Mouse (Mus musculus) midbrain, embryonic 10.5 days (tissue): ENCODE data around the gene Shisa6. TPM values are rescaled to one million over a fixed set of nuclear protein-coding genes. Genes with fewer than 3 reads are reported as not detected.

Experiments
- DNase-seq: peaks from one replicate; pipeline ENCODE4 v3.0.0-alpha.2; 2017; ENCODE audit warnings: low spot score
- H3K27ac ChIP-seq: fragments of 300-500 bp; sonication (generic); replicated peaks from 2 replicates; pipeline ENCODE4 v1.5.1; 2016; ENCODE audit warnings: mild to moderate bottlenecking
- H3K27me3 ChIP-seq: fragments of 300-500 bp; sonication (generic); 2 replicates; pipeline ENCODE4 v1.6.1; 2016; ENCODE audit warnings: low read depth, mild to moderate bottlenecking; ENCODE audit not compliant: poor library complexity, severe bottlenecking
- H3K36me3 ChIP-seq: fragments of 300-500 bp; sonication (generic); 2 replicates; pipeline ENCODE4 v1.6.1; 2016; ENCODE audit warnings: mild to moderate bottlenecking, moderate library complexity
- H3K4me1 ChIP-seq: fragments of 300-500 bp; sonication (generic); 2 replicates; pipeline ENCODE4 v1.6.1; 2016
- H3K4me3 ChIP-seq: fragments of 300-500 bp; sonication (generic); 2 replicates; pipeline ENCODE4 v1.5.1; 2016; ENCODE audit warnings: mild to moderate bottlenecking, moderate library complexity
- H3K9me3 ChIP-seq: fragments of 300-500 bp; sonication (generic); replicated peaks from 2 replicates; pipeline ENCODE4 v1.6.1; 2016; ENCODE audit warnings: mild to moderate bottlenecking
- WGBS: fragments of 180-500 bp; shearing (Covaris S2); methylation state at CpG from one replicate; pipeline ENCODE4 v1.1.7; 2016; 5-methylcytosine and 5-hydroxymethylcytosine counted together
- polyA plus RNA-seq: library from polyadenylated mRNA; unstranded; fragments of >200 nt; fragmentation: Nextera tagmentation; extraction: Ambion mirVana; gene quantifications from 2 replicates; pipeline ENCODE4 v1.2.1, GENCODE M21; 2016

The Shisa6 gene
- polyA plus RNA-seq, 1 experiment from 2014 or later, result 0.15 TPM

DNA sequence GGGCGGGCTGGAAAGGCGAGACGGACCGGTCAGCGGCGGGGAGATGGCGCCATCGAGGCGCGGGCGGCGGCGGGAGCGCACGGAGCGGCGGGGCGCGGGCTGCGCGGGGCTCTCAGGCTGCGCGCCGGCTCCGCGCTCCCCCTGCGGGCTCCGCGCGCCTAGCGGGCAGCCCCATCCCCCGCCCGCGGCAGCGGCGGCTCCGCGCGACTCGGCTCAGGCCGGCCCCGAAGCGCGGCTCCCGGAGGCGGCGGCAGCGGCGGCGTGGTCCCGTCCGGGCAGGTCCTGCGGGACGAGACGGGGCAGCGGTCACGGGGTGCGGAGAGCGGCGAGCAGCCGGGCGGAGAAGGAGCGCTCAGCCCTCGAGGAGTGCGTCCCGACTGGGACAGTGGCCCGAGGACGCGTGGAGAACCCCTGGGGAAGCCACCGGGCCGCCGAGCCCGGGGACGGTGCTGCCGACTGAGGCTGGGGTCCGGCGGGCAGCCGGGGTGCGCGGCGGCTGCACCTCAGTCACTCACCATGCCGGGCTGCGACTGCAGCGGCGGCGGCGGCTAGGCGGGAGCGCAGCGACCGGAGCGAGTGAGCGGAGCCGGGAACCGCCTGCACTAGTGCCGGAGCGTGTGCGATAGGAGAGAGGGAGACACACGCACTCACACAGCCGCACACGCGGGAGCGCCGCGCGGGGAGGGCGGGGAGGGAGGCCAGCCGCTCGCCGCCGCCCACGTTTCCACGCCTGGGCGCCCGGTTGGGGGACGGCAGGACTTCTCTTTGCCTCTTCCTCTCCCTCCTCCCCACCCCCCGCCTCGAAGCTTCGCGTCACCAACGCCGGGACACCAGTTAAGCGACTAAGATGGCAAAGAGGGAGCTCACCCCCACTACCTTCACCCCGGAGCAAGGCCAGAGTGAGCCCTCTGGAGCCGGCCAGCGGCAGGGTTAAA lies 549 bp upstream of the Shisa6 start:
- Histone ChIP-seq H3K9me3 (no peaks in the 10 kb centered on the region), H3K27ac (peak overlapping the region; percentile 83), H3K4me3 (peak overlapping the region; percentile 71), H3K27me3 (peaks cover 94% of the 10 kb centered on the region), H3K36me3 (no peaks in the 10 kb centered on the region), H3K4me1 (peaks cover 26% of the 10 kb centered on the region)
- WGBS, result under 1% methylated on average over 68 of the region's 126 CpGs
- DNase-seq, result peak; percentile 69

GRCm38 (mm10) chr11:66524251-66524650 lies 1.5 kb downstream of the Shisa6 start:
- Histone ChIP-seq H3K36me3 (no peaks in the 10 kb centered on the region), H3K4me1 (peaks cover 26% of the 10 kb centered on the region), H3K9me3 (no peaks in the 10 kb centered on the region), H3K27me3 (peaks cover 76% of the 10 kb centered on the region), H3K4me3 (no peak overlapping the region), H3K27ac (no peak overlapping the region)
- 54% methylated on average over 4 of the region's 4 CpGs for WGBS
- DNase-seq, result no peak

- DNase-seq, result no peak
- Histone ChIP-seq H3K9me3 (no peaks in the 10 kb centered on the region), H3K36me3 (no peaks in the 10 kb centered on the region), H3K27me3 (peaks cover 57% of the 10 kb centered on the region), H3K4me3 (no peak overlapping the region), H3K27ac (no peak overlapping the region), H3K4me1 (peaks cover 22% of the 10 kb centered on the region)
- WGBS, result 77% methylated on average over 4 of the region's 4 CpGs
These were observed 3.4 kb downstream of the Shisa6 start for GRCm38 (mm10) chr11:66522376-66522775.

DNA sequence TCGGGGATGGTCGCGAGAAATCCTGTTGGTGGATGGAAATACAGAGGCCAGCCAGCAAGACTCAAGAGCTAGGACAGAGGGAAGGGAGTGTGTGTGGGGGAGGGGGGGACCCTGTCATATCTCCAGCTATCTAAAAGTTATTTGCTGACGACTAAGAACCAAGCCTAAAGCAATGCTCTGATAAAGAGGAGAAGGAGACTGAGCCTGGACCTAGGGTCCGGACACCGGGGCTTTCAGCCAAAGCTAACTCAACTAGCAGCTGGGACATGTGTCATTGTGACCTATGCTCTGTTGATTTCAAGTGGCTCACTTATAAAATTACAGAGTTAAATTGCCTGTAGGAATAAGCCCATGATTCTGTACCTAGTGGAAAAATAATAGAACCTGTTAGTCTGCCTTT lies 6.4 kb downstream of the Shisa6 start:
- H3K27ac ChIP-seq, result no peak overlapping the region
- WGBS, result 92% methylated on average over 6 of the region's 6 CpGs
- no peaks in the 10 kb centered on the region for H3K9me3 ChIP-seq
- H3K27me3 ChIP-seq, result peaks cover 28% of the 10 kb centered on the region
- H3K4me1 ChIP-seq, result no peaks in the 10 kb centered on the region; the same call in 1 of the 2 replicates
- H3K36me3 ChIP-seq, result no peaks in the 10 kb centered on the region
- no peak for DNase-seq
- H3K4me3 ChIP-seq, result no peak overlapping the region

- H3K4me1 ChIP-seq, result peaks cover 5% of the 10 kb centered on the region; the same call in 1 of the 2 replicates
- no peaks in the 10 kb centered on the region for H3K36me3 ChIP-seq
- H3K9me3 ChIP-seq, result no peaks in the 10 kb centered on the region
- no peak overlapping the region for H3K27ac ChIP-seq
- H3K27me3 ChIP-seq, result no peaks in the 10 kb centered on the region
- no peak for DNase-seq
- H3K4me3 ChIP-seq, result no peak overlapping the region
- 96% methylated on average over 5 of the region's 5 CpGs for WGBS
These were observed 11.4 kb downstream of the Shisa6 start for GRCm38 (mm10) chr11:66514346-66514745.

DNA sequence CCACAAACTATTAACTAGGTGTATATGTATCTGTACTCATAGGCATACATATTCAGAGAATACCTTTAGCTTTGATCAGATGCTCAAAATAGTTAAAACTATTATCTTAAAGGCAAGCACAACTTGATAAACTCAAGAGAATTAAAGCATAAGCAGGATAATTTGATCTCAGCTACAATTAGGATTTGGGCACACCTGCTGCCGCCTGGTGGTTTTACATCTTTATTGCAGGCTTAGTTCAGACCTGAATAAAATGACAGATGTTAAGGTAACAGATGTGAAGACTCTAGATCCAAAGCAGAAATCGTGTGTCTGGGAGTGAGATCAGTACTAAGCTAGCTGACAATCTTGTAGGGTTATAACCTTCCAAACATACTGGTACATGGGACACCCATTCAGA lies 24.8 kb downstream of the Shisa6 start:
- Histone ChIP-seq H3K27ac (no peak overlapping the region), H3K36me3 (no peaks in the 10 kb centered on the region), H3K27me3 (no peaks in the 10 kb centered on the region), H3K4me1 (peaks cover 10% of the 10 kb centered on the region), H3K4me3 (no peak overlapping the region), H3K9me3 (no peaks in the 10 kb centered on the region)
- no peak for DNase-seq
- 76% methylated on average over 2 of the region's 2 CpGs for WGBS

DNA sequence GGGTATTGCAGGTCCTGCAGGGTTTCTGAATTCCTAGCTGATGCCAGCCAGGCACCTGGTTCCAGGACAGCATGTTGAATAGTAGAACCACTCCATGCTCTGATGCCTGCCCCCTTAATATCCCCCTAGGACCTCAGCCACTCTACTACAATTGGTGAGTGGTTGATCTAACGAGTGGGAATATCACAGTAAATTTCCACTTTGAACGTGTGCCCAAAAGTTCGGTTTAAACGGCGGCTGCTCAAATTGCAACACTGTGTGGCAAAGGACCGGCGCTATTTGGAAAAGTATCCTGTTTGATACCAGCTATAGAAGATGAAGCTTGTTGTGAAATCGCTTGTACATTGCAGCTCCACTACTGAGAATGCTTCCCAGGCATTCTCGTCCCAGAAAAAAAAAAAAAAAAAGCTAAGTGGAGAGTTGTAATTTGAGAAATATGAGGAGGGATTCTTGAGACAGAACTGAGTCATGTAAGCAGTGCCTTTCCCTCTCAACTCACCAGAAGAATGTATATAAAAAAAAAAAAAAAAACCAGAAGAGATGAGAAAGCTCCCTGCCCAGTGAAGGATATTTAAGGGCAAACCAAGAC lies 26.8 kb downstream of the Shisa6 start:
- Histone ChIP-seq H3K27ac (no peak overlapping the region), H3K4me3 (no peak overlapping the region), H3K9me3 (no peaks in the 10 kb centered on the region), H3K4me1 (peaks cover 10% of the 10 kb centered on the region), H3K27me3 (no peaks in the 10 kb centered on the region), H3K36me3 (no peaks in the 10 kb centered on the region)
- WGBS, result 90% methylated on average over 9 of the region's 9 CpGs
- DNase-seq, result no peak

DNA sequence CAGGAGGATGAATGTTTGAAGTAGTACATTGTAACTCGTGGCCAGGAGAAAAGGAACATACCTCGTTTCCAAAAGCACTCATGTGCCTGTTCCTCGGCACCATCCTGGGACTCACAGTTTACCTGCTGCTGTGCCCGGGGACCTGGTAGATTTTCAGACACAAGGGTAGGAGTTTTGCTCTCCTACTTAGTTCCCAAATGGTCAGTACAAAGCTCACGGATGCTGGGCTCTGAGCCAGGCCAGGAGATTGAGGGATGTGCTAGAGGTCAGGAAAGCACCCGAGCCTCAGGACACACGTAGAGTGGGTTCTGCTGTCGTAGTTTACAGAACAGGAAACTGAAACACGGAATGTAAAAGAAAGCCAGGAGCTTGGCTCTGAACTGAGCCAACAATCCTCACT lies 29.5 kb downstream of the Shisa6 start:
- Histone ChIP-seq H3K36me3 (no peaks in the 10 kb centered on the region), H3K4me3 (no peak overlapping the region), H3K27me3 (no peaks in the 10 kb centered on the region), H3K9me3 (no peaks in the 10 kb centered on the region), H3K4me1 (peaks cover 10% of the 10 kb centered on the region), H3K27ac (no peak overlapping the region)
- DNase-seq, result no peak
- 83% methylated on average over 9 of the region's 9 CpGs for WGBS

DNA sequence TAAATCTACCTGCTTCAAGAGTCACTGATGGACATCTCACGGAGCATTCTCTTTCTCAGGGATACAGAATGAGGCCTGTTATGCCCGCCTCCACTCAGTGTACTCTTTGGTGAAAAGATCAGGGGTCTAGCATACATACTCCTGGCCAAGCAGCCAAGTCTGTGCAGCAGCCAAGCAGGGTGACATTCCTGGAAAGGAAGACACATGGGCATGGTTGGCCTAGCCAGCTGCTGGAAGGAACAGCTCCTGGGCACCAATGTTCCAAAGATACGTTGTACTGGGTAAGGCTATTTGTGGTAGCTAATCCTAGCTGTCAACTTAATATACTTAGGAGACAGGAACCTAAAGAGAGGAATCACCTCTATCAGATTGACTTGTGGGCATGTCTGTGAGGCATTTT lies 31.4 kb downstream of the Shisa6 start:
- Histone ChIP-seq H3K27me3 (no peaks in the 10 kb centered on the region), H3K9me3 (no peaks in the 10 kb centered on the region), H3K4me3 (no peak overlapping the region), H3K4me1 (no peaks in the 10 kb centered on the region), H3K36me3 (no peaks in the 10 kb centered on the region), H3K27ac (no peak overlapping the region)
- 88% methylated on average over 3 of the region's 3 CpGs for WGBS
- no peak for DNase-seq

DNA sequence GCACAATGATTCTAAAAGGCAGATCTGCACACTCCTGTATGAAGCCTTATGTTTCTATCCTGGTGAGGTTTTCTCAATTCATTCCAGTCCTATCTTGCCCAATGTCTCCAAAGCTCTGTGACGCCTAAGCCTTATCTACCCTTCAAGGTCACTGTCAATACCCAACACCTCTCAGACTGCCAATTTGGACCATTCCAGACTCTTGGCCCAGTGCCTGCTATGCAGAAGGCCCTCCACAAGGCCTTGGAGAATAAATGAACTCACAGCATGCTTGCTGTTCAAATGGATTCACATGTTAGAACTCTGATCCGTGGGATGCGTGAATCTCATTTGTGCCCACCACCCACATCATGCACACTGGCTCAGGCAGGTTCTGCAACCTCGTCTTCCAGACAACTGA lies 38.0 kb downstream of the Shisa6 start:
- DNase-seq, result no peak
- no peak overlapping the region for H3K4me3 ChIP-seq
- H3K27me3 ChIP-seq, result no peaks in the 10 kb centered on the region
- 89% methylated on average over 4 of the region's 4 CpGs for WGBS
- no peak overlapping the region for H3K27ac ChIP-seq
- H3K9me3 ChIP-seq, result no peaks in the 10 kb centered on the region
- no peaks in the 10 kb centered on the region for H3K36me3 ChIP-seq
- H3K4me1 ChIP-seq, result no peaks in the 10 kb centered on the region

GRCm38 (mm10) chr11:66482501-66482900 lies 43.3 kb downstream of the Shisa6 start:
- Histone ChIP-seq H3K9me3 (no peaks in the 10 kb centered on the region), H3K27me3 (no peaks in the 10 kb centered on the region), H3K36me3 (no peaks in the 10 kb centered on the region), H3K4me1 (no peaks in the 10 kb centered on the region), H3K27ac (no peak overlapping the region), H3K4me3 (no peak overlapping the region)
- WGBS, result 82% methylated on average over 6 of the region's 6 CpGs
- DNase-seq, result no peak

DNA sequence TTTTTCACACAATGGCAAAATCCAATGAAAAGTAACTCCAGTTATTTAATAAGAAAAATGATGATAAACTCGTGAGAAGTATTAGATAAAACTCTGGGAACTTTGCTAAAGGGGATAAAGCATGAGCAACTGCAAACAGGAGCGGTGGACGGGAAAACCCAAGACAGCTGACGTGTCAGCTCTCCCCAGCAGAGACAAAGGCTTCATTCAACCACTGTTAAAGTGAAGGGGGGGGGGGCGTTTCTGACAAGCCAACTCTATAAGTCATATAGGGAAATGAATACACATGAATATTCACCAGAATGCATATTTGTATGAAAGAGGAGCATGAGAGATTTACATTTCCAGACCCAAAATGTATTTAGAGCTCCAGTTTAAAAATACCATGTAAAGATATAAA lies 83.1 kb downstream of the Shisa6 start:
- WGBS, result 21% methylated on average over 5 of the region's 5 CpGs
- no peak for DNase-seq
- Histone ChIP-seq H3K4me1 (peaks cover 10% of the 10 kb centered on the region), H3K27ac (no peak overlapping the region), H3K27me3 (no peaks in the 10 kb centered on the region), H3K4me3 (no peak overlapping the region), H3K9me3 (no peaks in the 10 kb centered on the region), H3K36me3 (no peaks in the 10 kb centered on the region)

DNA sequence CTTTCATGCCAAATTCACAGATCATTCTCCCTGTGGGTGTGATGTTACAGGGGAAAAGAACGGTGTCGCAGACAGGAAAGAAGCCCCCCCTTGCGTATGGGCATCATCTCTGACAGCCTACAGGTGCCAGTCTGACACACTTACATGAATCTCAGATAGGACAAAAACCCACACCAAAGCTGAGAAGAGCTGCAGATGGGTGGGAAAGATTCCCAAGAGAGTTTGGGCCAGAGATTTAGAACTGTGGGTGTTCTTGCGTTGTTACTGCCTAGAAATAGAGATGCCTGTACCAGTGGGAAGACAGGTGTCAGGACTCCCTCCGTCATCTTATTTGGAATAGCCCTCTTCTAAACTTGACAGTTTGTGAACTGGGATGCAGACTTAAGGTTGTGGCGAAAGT lies 99.6 kb downstream of the Shisa6 start:
- no peak overlapping the region for H3K4me3 ChIP-seq
- H3K9me3 ChIP-seq, result no peaks in the 10 kb centered on the region
- no peak overlapping the region for H3K27ac ChIP-seq
- 92% methylated on average over 6 of the region's 6 CpGs for WGBS
- no peak for DNase-seq
- no peaks in the 10 kb centered on the region for H3K4me1 ChIP-seq
- no peaks in the 10 kb centered on the region for H3K36me3 ChIP-seq
- no peaks in the 10 kb centered on the region for H3K27me3 ChIP-seq
